Mouse (Mus musculus) brain, embryonic 14.5 days (tissue): ENCODE results near the gene Il4ra. TPM values are rescaled to one million over a fixed set of nuclear protein-coding genes. Genes with fewer than 3 reads are reported as not detected.

Source experiments
- DNase-seq: peaks from one replicate; pipeline ENCODE4 v3.0.0-alpha.2; 2011; ENCODE audit warnings: low read depth
- CTCF ChIP-seq: fragments of 200-500 bp; IDR thresholded peaks from 2 replicates; pipeline ENCODE4 v1.5.1; 2012; ENCODE audit warnings: inconsistent platforms, mild to moderate bottlenecking, moderate library complexity, borderline replicate concordance; ENCODE audit not compliant: insufficient read depth, insufficient read length; ENCODE audit errors: extremely low read depth
- POLR2A ChIP-seq: fragments of 200-500 bp; IDR thresholded peaks from 2 replicates; pipeline ENCODE4 v1.6.1; 2012; ENCODE audit warnings: mild to moderate bottlenecking, inconsistent platforms, borderline replicate concordance; ENCODE audit not compliant: poor library complexity, insufficient read depth, insufficient read length, severe bottlenecking; ENCODE audit errors: extremely low read depth
- polyA plus RNA-seq: library from polyadenylated mRNA; depleted of rRNA; stranded (reverse); fragments of >200 nt; gene quantifications from 2 replicates; pipeline ENCODE4 v1.2.3, GENCODE M21; 2012

Gene Il4ra
- polyA plus RNA-seq, 1 experiment = 6.3 TPM

DNA sequence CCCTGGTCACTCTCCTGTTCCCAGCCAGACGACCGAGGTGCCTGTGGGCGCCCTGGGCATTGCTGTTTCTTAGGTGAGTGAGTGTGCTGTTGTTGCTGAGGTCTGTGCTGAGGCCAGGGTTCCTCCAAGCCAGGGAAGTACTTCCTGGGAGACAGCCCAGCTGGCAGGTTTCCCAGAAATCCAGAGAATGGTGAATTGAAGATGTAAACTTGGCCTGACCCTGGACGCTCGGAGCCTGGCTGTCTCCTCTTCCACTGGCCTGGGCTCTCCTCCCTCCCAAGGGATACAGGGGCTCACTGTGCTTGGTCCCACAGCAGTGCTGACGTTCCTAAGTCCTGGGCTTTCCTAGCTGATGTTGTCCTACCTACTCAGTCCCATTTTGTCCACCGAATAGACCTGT lies 25.1 kb downstream of the Il4ra start:
- DNase-seq = peak; percentile 61
- TF ChIP-seq POLR2A = no peak
- no peak for TF ChIP-seq CTCF

DNA sequence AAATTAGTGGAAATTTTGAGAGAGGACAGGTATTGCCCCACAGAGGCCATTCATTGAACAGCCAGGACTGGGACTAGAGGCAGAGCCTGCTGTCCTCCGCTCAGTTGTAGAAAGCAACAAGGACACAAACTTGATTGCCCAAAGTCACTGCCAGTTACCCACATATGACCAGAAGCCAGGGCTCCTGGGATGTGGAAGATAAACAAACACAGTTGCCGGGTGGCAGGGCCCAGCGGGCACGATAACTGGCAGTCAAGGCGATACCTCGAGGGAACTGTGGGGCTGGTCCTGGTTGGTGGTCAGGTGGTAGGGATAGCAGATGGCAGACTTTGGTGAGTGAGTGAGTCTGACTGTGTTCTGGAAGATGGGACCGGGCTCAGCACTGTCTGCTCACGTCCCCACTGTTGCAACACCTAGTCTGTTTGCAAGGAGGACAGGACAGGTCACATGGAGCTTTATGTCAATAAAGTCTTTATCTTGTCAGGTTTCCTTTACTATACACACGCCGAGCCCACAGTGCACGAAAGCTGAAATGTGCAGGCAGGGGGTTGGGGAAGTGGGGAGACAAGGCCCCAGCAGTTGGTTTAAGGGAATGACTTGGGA lies 25.7 kb downstream of the Il4ra start:
- no peak for TF ChIP-seq POLR2A
- TF ChIP-seq CTCF = no peak
- DNase-seq = no peak

DNA sequence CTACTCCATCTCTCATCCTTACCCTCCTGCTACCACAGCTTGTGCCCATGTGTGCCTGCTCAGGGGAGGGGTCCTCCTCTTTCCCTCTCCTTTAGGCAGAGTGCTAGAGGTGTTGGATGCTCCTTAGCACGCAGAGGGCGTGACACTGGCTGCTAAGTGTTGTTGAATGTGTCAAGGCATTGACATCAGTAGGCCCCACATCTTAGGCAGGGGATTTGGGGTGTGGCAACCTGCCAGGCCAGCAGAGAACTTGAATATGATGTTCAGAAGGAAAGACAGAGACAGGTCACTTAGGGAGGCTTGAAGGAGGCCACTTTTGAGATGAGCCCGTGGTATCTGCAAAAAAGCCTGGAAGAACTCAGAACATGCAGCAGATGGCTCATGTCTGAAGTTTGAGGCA lies 26.2 kb downstream of the Il4ra start:
- DNase-seq = no peak
- TF ChIP-seq POLR2A = no peak

DNA sequence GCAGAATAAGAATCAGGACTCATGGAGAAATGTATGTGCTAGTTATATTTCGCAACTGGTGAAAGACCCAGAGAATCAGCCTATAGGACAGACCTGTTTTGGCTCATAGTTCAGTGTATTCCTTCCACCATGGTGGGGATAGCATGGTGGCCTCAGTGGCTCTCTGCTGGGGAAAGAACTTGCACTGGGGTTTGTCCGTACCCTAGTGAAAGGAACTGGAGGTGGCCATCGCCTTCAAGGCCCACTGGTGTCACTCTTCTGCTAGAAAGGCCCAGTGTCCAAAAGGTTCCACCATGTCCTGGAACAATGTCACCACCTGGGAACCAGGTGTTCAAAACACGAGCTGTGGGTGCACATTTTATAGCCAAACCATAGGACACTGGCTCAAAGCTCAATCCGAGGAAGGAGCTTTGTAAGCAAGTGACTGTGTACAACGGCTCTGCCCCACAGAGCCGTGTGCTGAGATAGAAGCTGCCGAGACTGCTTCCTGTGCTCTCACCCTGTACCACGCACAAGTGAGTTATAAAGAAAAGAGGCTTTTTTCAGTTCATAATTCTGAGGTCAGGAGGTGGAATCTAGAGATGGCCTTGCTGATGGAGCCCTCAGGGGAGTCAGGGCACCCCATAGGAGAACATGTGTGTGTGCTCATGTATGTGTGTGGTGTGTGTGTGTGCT lies 27.8 kb downstream of the Il4ra start:
- TF ChIP-seq CTCF (no peak), POLR2A (no peak)
- no peak for DNase-seq

DNA sequence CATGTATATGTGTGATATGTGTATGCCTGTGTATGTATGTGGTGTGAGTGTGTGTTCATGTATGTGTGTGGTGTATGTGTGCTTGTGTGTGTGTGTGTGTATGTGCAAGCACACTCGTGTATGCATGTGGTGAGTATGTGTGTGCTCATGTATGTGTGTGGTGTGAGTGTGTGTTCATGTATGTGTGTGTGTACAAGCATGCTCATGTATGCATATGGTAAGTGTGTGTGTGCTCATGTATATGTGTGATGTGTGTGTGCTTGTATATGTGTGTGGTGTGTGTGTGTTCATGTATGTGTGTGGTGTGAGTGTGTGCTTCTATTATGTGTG lies 28.3 kb downstream of the Il4ra start:
- TF ChIP-seq CTCF (no peak), POLR2A (no peak)
- DNase-seq = no peak

DNA sequence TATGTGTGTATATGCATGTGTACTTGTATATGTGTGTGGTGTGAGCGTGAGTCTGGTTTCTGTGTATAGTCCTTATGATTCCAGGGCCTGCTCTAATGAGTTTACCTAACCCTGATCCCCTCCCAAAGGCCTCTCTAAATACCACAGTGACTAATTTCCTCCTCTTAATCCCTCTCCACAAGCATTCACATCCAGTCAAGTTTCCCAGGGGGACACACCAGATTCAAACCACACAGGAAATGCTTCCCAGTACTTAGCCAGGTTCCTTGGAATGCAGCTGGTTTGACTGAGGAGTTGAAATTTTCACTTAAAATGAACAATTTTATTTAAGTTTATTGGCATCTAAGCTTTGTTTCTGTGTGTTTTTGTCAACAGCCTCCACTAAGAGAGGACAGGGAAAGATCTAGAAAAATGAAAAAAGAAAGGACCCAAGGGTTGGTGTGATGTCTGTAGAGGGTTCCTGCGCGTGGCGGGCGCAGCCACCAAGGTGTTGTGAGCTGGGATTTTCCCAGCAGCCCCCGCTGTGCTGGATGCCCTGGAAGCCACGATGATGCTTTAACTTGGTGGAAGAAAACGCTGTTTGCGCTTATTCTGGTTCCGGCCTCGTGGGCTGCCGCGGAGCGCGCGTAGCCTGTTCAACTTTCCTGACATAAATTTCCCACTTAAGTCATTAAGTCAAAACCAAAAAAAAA lies 28.9 kb downstream of the Il4ra start:
- no peak for TF ChIP-seq CTCF
- TF ChIP-seq POLR2A = no peak
- peak; percentile 26 for DNase-seq

DNA sequence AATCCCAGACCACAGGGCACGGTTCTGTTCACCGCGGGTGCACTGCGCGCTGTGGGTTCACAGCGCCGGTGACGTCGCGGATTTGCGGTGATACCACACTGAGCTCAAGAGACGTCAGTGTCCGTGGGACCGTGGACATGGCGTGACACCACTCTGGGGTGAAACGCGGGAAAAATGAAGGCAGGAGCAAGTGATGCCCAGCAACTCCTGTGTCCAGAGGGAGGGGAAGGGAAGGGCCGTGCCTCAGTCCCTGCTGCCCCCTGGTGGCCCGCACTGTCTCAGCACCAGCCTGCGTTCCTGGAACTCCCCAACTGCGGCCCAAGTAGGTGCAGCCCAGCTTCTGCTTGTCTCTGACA lies 29.4 kb downstream of the Il4ra start:
- TF ChIP-seq CTCF (peak; percentile 98), POLR2A (no peak)
- peak; percentile 88 for DNase-seq

DNA sequence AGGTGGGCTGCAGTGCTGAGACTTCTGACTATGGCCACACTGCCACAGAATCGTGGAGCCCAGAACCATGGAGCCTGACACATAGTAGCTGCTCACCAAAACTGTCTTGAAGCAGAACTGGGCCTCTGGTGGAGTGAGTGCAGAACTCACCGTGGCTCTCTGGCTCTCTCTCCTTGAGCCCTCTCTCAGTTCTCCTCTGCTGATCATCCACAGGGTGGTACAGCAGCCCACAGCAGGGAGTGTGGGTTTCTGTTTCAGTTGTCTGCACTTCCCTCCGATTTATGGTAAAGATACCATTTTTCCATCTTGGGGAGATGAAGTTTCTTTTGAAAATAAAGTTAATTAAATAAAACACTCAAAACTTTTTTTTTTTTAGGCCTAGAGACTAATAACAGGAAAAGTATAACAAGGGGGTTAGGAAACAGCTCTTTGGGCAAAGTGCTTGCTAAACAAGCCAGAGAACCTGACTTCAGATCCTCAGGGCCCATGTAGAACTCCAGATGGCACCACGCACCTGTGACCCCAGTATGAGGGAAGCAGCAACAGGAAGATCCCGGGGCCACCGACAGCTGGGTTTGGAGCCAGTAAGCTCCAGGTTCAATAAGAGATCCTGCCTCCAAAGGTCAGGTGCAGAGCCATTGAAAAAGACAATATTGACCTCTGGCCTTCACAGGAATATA lies 31.5 kb downstream of the Il4ra start:
- TF ChIP-seq CTCF = no peak
- TF ChIP-seq POLR2A = no peak
- no peak for DNase-seq

DNA sequence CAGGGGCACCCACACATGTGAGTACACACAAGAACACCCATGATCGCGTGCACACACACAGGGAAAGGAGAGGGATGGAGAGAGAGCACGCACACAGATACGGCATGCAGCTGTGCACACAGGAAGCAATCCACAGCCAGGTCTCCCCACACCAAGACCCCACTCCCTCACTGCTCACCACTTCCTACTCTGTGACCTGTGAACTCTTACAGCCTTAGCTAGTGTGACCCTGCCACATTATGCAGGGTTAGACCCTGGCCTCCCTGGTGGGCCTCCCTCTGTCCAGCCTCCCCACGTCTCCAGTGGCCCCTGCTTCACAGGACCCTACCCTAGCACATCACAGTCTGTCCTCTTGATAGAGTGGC lies 32.1 kb downstream of the Il4ra start:
- TF ChIP-seq POLR2A = no peak
- no peak for TF ChIP-seq CTCF
- DNase-seq = no peak

DNA sequence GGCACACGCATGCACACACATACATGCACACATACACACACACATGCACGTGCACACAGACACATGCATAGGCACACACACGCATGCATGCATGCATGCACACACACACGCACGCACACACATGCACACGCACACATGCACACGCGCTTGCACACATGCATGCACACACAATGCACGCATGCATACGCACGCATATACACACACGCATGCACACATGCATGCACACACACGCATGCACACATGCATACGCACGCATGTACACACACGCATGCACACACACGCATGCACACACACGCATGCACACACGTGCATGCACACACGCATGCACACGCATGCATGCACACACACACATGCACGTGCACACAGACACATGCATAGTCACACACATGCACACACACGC lies 34.4 kb downstream of the Il4ra start:
- no peak for TF ChIP-seq CTCF
- no peak for TF ChIP-seq POLR2A
- no peak for DNase-seq

DNA sequence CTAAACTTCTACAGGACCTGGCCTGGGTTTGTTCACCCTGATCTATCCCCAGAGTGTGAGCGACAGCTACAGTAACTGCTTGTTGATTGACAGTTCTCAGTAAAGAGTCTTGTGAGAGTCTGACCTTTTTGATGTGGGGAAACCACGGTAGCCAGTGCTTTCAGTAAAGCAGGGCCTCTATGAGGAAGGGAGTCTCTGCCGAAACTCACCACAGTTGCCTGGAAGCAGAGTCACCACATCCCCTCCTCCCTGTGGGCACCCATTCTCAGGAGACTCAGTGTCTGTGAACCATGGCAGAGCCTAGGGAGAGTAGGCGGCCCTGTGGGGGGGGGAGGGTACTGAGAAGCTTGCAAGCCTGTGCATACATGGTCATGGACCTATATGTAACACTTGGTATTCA lies 36.8 kb downstream of the Il4ra start:
- DNase-seq = no peak
- no peak for TF ChIP-seq POLR2A
- no peak for TF ChIP-seq CTCF
